Mouse (Mus musculus): ENCODE data around the gene Adprhl2. TPM values are rescaled to one million over a fixed set of nuclear protein-coding genes. Genes with fewer than 3 reads are reported as not detected.

The Adprhl2 gene
- 56.4 and 57.9 TPM in 2 replicates for polyA plus RNA-seq (2014; fragmentation: Nextera tagmentation; extraction: Ambion mirVana)

- Histone ChIP-seq H3K9ac (peak within 1 kb of the TSS; percentile 78), H3K4me3 (replicated peaks; ENCODE audit: low read length) (peak within 1 kb of the TSS; percentile 93), H3K27me3 (ENCODE audit: control insufficient read depth, insufficient read depth, low read length) (peaks cover 13% of the 10 kb centered on the region), H3K4me2 (replicated peaks) (peak within 1 kb of the TSS; percentile 90), H3K36me3 (replicated peaks; ENCODE audit: control insufficient read depth, insufficient read depth) (peaks cover 22% of the 10 kb centered on the region), H3K9me3 (ENCODE audit: control insufficient read depth, low read length) (no peaks in the 10 kb centered on the region), H3K4me1 (replicated peaks; ENCODE audit: control insufficient read depth, insufficient read depth, low read length) (peaks cover 19% of the 10 kb centered on the region), H3K27ac (peak within 1 kb of the TSS; percentile 86)
- peak; percentile 99 for DNase-seq (ENCODE audit: low spot score)
- WGBS = 1% methylated on average over 79 of the region's 80 CpGs
- peak; percentile 91 for ATAC-seq (ENCODE audit: low FRiP score)
These were observed at the start of gene Adprhl2 for GRCm38 (mm10) chr4:126321111-126321853. Gene Adprhl2 (minus strand): TSS chr4:126321703.

- Histone ChIP-seq H3K4me1 (replicated peaks; ENCODE audit: control insufficient read depth, insufficient read depth, low read length) (no peaks in the 10 kb centered on the region), H3K9me3 (ENCODE audit: control insufficient read depth, low read length) (no peaks in the 10 kb centered on the region), H3K4me3 (replicated peaks; ENCODE audit: low read length) (no peak overlapping the region), H3K9ac (no peak overlapping the region), H3K4me2 (replicated peaks) (no peak overlapping the region), H3K27ac (no peak overlapping the region), H3K36me3 (replicated peaks; ENCODE audit: control insufficient read depth, insufficient read depth) (peaks cover 67% of the 10 kb centered on the region), H3K27me3 (ENCODE audit: control insufficient read depth, insufficient read depth, low read length) (no peaks in the 10 kb centered on the region)
- ATAC-seq (ENCODE audit: low FRiP score) (no peak), DNase-seq (ENCODE audit: low spot score) (no peak)
- 96% methylated on average over 1 of the region's 1 CpGs for WGBS
These were observed 38.6 kb upstream of the Adprhl2 start for GRCm38 (mm10) chr4:126360069-126360468.

GRCm38 (mm10) chr4:126343451-126343850, 21.9 kb upstream of the Adprhl2 start:
- no peak overlapping the region for H3K4me3 ChIP-seq (replicated peaks; ENCODE audit: low read length)
- no peaks in the 10 kb centered on the region for H3K27me3 ChIP-seq (ENCODE audit: control insufficient read depth, insufficient read depth, low read length)
- no peaks in the 10 kb centered on the region for H3K4me1 ChIP-seq (replicated peaks; ENCODE audit: control insufficient read depth, insufficient read depth, low read length)
- H3K27ac ChIP-seq = no peak overlapping the region
- WGBS = 81% methylated on average over 4 of the region's 4 CpGs
- ATAC-seq (ENCODE audit: low FRiP score) (no peak), DNase-seq (ENCODE audit: low spot score) (no peak)
- no peak overlapping the region for H3K4me2 ChIP-seq (replicated peaks)
- H3K9ac ChIP-seq = no peak overlapping the region
- peaks cover 49% of the 10 kb centered on the region for H3K36me3 ChIP-seq (replicated peaks; ENCODE audit: control insufficient read depth, insufficient read depth)
- no peaks in the 10 kb centered on the region for H3K9me3 ChIP-seq (ENCODE audit: control insufficient read depth, low read length)

- no peaks in the 10 kb centered on the region for H3K9me3 ChIP-seq (ENCODE audit: control insufficient read depth, low read length)
- no peak overlapping the region for H3K4me3 ChIP-seq (replicated peaks; ENCODE audit: low read length)
- DNase-seq (ENCODE audit: low spot score) (no peak), ATAC-seq (ENCODE audit: low FRiP score) (no peak)
- H3K4me1 ChIP-seq (replicated peaks; ENCODE audit: control insufficient read depth, insufficient read depth, low read length) = no peaks in the 10 kb centered on the region
- no peaks in the 10 kb centered on the region for H3K27me3 ChIP-seq (ENCODE audit: control insufficient read depth, insufficient read depth, low read length)
- 53% methylated on average over 4 of the region's 4 CpGs for WGBS
- H3K27ac ChIP-seq = no peak overlapping the region
- H3K36me3 ChIP-seq (replicated peaks; ENCODE audit: control insufficient read depth, insufficient read depth) = peaks cover 13% of the 10 kb centered on the region
- H3K4me2 ChIP-seq (replicated peaks) = no peak overlapping the region
- no peak overlapping the region for H3K9ac ChIP-seq
These were observed 18.0 kb upstream of the Adprhl2 start for GRCm38 (mm10) chr4:126339461-126339860.

- Histone ChIP-seq H3K4me1 (replicated peaks; ENCODE audit: control insufficient read depth, insufficient read depth, low read length) (no peaks in the 10 kb centered on the region), H3K36me3 (replicated peaks; ENCODE audit: control insufficient read depth, insufficient read depth) (no peaks in the 10 kb centered on the region; the same call in 1 of the 2 replicates), H3K27me3 (ENCODE audit: control insufficient read depth, insufficient read depth, low read length) (no peaks in the 10 kb centered on the region), H3K9me3 (ENCODE audit: control insufficient read depth, low read length) (no peaks in the 10 kb centered on the region), H3K4me2 (replicated peaks) (no peak overlapping the region), H3K4me3 (replicated peaks; ENCODE audit: low read length) (no peak overlapping the region), H3K9ac (no peak overlapping the region), H3K27ac (no peak overlapping the region)
- no peak for ATAC-seq (ENCODE audit: low FRiP score)
- DNase-seq (ENCODE audit: low spot score) = no peak
- WGBS = 56% methylated on average over 3 of the region's 3 CpGs
These were observed 10.9 kb upstream of the Adprhl2 start for GRCm38 (mm10) chr4:126332358-126332757.

- H3K9me3 ChIP-seq (ENCODE audit: control insufficient read depth, low read length) = no peaks in the 10 kb centered on the region
- ATAC-seq (ENCODE audit: low FRiP score) (no peak), DNase-seq (ENCODE audit: low spot score) (no peak)
- H3K9ac ChIP-seq = no peak overlapping the region
- H3K27ac ChIP-seq = no peak overlapping the region
- H3K4me1 ChIP-seq (replicated peaks; ENCODE audit: control insufficient read depth, insufficient read depth, low read length) = no peaks in the 10 kb centered on the region
- H3K27me3 ChIP-seq (ENCODE audit: control insufficient read depth, insufficient read depth, low read length) = no peaks in the 10 kb centered on the region
- 67% methylated on average over 1 of the region's 1 CpGs for WGBS
- H3K4me3 ChIP-seq (replicated peaks; ENCODE audit: low read length) = no peak overlapping the region
- H3K36me3 ChIP-seq (replicated peaks; ENCODE audit: control insufficient read depth, insufficient read depth) = no peaks in the 10 kb centered on the region; the same call in 1 of the 2 replicates
- no peak overlapping the region for H3K4me2 ChIP-seq (replicated peaks)
These were observed 10.2 kb upstream of the Adprhl2 start for GRCm38 (mm10) chr4:126331751-126332150.

- Histone ChIP-seq H3K4me1 (replicated peaks; ENCODE audit: control insufficient read depth, insufficient read depth, low read length) (peaks cover 5% of the 10 kb centered on the region; the same call in 1 of the 2 replicates), H3K4me2 (replicated peaks) (no peak overlapping the region), H3K36me3 (replicated peaks; ENCODE audit: control insufficient read depth, insufficient read depth) (no peaks in the 10 kb centered on the region; the same call in 1 of the 2 replicates), H3K27me3 (ENCODE audit: control insufficient read depth, insufficient read depth, low read length) (0 out of 2 replicates have a peak, but pooled peaks cover 4% of the 10 kb centered on the region), H3K9me3 (ENCODE audit: control insufficient read depth, low read length) (no peaks in the 10 kb centered on the region), H3K4me3 (replicated peaks; ENCODE audit: low read length) (no peak overlapping the region), H3K9ac (no peak overlapping the region), H3K27ac (no peak overlapping the region)
- no peak for ATAC-seq (ENCODE audit: low FRiP score)
- DNase-seq (ENCODE audit: low spot score) = no peak
- 95% methylated on average over 4 of the region's 4 CpGs for whole genome bisulfite sequencing
These were observed 8.8 kb upstream of the Adprhl2 start for GRCm38 (mm10) chr4:126330295-126330694.

- no peak overlapping the region for H3K4me3 ChIP-seq (replicated peaks; ENCODE audit: low read length)
- no peak overlapping the region for H3K9ac ChIP-seq
- WGBS = 20% methylated on average over 6 of the region's 6 CpGs
- H3K9me3 ChIP-seq (ENCODE audit: control insufficient read depth, low read length) = no peaks in the 10 kb centered on the region
- no peaks in the 10 kb centered on the region for H3K36me3 ChIP-seq (replicated peaks; ENCODE audit: control insufficient read depth, insufficient read depth)
- DNase-seq (ENCODE audit: low spot score) (no peak), ATAC-seq (ENCODE audit: low FRiP score) (no peak)
- no peak overlapping the region for H3K4me2 ChIP-seq (replicated peaks)
- peaks cover 10% of the 10 kb centered on the region; the same call in 1 of the 2 replicates for H3K4me1 ChIP-seq (replicated peaks; ENCODE audit: control insufficient read depth, insufficient read depth, low read length)
- H3K27ac ChIP-seq = no peak overlapping the region
- peaks cover 13% of the 10 kb centered on the region for H3K27me3 ChIP-seq (ENCODE audit: control insufficient read depth, insufficient read depth, low read length)
These were observed 4.5 kb upstream of the Adprhl2 start for GRCm38 (mm10) chr4:126326036-126326435.

GRCm38 (mm10) chr4:126325281-126325861, 3.9 kb upstream of the Adprhl2 start, which contains the start of gene Tekt2:
Gene Tekt2 (minus strand): TSS chr4:126325688.
- Histone ChIP-seq H3K9ac (no peak within 1 kb of the TSS), H3K9me3 (ENCODE audit: control insufficient read depth, low read length) (no peaks in the 10 kb centered on the region), H3K27me3 (ENCODE audit: control insufficient read depth, insufficient read depth, low read length) (peaks cover 13% of the 10 kb centered on the region), H3K27ac (0 out of 2 replicates have a peak within 1 kb of the TSS, but pooled peaks have one; percentile 26), H3K4me3 (replicated peaks; ENCODE audit: low read length) (no peak within 1 kb of the TSS; the same call in 1 of the 2 replicates), H3K4me1 (replicated peaks; ENCODE audit: control insufficient read depth, insufficient read depth, low read length) (peaks cover 16% of the 10 kb centered on the region), H3K4me2 (replicated peaks) (peak within 1 kb of the TSS; percentile 36), H3K36me3 (replicated peaks; ENCODE audit: control insufficient read depth, insufficient read depth) (no peaks in the 10 kb centered on the region)
- WGBS = 13% methylated on average over 23 of the region's 23 CpGs
- DNase-seq (ENCODE audit: low spot score) (no peak), ATAC-seq (ENCODE audit: low FRiP score) (no peak)

All from hindbrain, embryonic 14.5 days (tissue).